Mouse (Mus musculus) T-helper 1 cell (primary cell): ENCODE data around the gene Uty.

Source experiments
- in situ Hi-C: fragments of 300-600 bp; cut with MboI, MseI; formaldehyde crosslinking; loops from one replicate; pipeline ENCODE4 v1.15.1; 2025; ENCODE audit warnings: high pct_unique_total_duplicates

Uty gene

DNA sequence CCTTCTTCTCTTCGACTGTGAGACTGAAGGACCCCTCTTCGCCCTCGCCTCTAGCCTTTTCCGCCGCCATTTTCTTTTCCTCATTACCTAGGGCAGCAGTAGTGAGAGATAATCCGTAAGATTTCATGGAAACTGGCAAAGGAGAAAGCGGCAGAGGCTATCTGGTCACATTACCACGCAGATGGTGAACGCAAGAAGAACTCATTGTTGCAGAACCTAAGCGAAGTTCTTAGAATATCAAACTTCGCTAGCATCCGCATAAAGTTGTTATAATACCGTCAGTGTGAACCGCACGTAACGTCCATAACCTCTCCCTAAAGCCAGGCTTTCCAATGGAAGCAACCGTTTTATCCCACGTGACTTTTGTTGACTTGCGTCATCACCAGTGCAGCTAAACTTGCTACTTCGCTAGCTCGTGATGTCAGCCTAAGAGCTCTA is at the start of gene Uty:
Gene Uty, minus strand, starts transcription at position 334 of the 438 bp plus-strand sequence.
- in situ Hi-C loops: no loop called here

DNA sequence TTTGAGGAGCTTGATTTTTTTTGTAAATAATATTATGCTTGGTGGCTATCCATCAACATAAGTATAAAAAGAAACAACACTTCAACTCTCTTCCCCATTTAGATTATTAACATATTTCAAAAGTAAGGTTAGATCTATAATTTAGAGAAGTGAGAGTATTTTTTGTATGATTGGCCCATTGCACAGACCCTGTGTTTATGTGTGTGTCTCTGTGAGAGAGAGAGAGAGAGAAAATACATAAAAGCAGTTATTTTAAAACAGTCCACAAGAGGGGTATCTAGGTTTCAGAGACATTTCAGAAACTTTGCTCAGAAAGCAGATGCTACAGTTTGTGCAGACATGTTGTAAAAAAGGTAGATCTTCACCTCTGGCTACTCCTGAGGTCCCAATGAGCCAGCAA is 48.1 kb upstream of the Uty start:
- in situ Hi-C loops: no loop called here

DNA sequence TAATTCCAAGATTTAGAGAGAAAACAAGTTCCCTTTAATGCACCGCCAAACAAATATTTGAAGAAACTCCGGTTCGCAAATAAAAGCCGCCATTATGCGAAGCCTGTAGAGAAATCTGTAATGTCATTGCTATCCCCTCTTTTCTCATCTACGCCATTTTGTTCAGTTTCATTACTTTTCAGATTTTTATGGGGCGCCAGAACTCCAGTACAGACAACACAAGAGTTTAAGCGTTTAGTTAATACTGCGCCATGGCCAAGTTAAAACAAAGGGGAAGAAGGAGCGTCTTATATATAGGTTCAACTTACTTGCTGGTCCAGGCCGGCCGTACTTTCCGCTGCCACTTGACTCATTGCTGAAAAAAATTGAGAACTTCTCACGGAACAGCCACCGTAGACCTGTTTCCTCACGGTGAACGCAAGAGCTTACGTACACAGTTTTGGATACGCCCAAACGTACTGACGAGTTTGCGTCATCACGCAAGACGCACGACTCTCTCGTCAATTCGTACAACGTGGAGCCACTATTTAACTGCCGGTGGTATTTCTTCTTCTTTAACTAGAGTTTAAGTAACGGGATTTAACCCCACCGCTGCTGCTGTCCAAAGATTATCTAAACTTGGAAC is 40.7 kb upstream of the Uty start, which contains the start of gene Ddx3y:
Gene Ddx3y, minus strand, starts transcription at position 459 of the 625 bp plus-strand sequence.
- in situ Hi-C loops: no loop called here

DNA sequence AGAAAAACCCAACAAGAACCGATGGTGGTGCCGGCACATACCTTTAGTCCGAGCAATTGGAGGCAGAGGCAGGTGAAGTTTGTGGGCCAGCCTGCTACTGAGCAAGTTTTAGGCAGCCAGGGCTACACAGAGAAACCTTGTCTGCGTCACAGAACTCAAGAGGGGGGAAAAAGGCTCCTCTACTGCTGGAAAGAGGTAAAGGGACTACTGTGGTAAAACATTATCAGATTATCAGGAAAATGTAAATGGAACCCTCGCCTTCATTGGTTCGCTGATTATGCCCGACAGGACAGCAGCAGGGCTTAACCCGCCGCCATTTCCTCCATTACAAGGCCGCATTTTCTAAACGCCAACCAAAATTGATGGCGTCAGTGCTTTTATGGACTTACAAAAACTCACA is 40.2 kb upstream of the Uty start:
- in situ Hi-C loops: no loop called here

DNA sequence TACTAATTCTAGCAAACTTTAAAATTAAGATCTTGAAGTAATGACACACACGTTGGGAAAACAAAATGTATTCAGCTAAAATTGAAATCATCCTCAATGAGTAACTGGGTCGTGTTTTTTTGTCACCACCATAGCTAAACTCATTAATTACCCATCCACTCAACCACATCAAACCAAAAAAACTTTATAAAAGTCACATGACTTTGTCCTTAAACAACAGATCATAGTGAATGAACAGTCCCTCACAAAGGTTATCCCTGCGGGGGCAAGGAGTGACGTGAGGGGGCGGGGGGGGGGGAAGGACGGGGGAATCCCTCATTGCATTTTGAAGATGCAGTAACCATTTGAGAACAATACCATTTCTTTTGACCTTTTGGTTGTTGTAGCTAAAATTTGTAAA is 558 bp upstream of the Uty start:
- in situ Hi-C loops: no loop called here

DNA sequence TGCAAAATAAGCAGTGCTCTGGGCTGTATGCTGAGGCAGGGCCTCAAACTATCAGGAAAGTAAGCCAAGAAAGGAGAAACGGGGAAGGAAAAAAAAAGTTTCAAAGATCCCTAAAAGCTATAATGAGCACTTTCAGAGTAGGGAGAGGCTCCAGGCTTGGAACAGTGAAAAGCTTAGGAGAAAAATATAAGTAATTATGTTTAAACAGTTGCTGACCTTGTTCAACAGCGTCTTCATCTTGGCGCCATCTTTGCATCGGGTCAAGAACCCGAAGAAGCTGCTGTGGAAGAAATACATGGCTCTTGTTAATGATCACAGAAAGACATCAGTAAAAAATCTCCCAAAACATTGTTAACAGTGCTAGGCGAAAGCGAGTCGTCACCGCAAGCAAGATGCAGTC is 619 bp downstream of the Uty start:
- in situ Hi-C loops: no loop called here

DNA sequence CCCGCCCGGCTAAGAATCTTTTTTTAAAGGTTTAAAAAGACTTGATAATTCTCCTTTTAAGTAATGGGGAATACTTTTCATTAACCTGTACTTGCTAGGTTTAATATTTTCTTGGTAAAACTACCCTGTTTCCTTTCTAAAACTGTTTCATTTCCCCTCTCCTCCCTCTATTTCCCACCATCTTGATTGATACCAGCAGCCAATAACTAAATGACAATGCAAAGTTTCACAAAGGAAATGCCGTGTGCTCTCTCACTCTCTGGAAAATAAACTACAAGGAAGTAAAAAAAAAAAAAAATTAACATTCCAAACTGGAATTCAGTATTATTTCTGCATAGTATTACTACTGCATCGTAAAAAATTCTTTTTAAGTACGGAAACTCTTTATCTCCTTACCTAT is 1.1 kb downstream of the Uty start:
- in situ Hi-C loops: no loop called here

DNA sequence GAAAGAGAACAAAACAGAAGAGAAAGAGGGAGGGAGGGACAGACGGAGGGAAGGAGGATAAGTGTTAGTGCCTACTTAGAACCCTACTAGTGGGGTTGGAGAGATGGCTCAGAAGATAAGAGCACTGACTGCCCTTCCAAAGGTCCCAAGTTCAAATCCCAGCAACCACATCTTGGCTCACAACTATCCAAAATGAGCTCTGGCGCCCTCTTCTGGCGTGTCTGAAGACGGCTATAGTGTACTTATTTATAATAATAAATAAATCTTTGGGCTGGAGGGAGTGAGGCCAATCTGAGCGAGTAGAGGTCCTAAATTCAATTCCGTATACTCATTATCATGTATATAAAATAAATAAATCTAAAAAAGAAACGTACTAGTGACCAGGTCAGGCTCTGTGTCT is 25.6 kb downstream of the Uty start:
- in situ Hi-C loops: no loop called here

DNA sequence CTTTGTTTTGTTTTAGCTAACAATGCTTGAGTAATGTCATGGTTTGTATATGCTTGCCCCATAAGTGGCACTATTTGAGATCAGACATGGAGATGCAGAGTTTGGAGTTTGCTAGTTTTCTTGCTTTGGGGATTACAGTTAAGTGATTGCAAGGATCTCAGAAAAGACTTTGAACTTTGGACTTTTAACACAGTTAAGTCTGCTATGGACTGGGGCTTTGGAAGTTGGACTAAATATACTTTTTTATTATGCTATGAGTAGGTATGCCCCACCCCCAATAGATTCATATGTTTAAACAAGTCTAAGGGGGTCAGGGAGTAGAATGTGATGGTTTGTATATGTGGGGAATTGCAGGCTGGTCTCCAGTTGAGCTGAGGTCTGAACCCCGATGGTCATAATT is 67.1 kb downstream of the Uty start:
- in situ Hi-C loops: no loop called here

DNA sequence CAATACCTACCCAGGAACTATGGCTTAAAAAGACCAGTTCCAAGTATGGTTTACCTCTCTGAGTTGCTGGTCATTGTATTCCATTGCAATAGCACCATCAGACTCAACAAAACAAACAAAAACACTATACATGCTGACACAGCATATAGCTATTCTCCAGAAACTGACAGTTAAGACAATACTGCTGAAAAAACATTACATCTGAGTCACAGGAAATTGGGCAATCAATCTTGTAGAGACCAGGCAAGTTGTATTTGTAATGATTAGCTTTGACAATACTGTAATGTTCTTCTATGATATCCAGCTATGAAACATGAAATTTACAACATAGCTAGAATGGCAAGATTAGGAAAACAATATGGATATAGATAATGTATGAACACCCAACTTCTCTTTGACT is 82.5 kb downstream of the Uty start:
- in situ Hi-C loops: no loop called here

DNA sequence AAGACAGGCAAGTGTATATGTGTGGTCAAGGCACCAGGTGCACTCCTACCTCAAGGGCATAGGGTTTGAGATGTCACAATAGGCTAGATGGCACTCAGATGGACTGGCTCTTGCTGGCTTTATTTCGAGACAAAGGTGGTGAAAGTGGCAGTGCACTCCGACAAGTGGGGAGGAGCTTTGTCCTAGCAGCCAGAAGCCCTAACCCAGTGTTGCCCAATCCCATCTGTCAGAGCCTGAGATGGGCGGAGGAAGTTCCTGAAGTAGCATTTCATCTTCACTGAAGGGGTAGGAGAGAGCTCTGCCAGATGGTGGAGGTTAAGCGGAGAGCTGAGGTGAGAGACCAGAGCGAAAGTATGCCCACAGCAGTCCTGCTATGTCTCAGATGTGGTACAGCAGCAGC is 129.4 kb downstream of the Uty start:
- in situ Hi-C loops: no loop called here

DNA sequence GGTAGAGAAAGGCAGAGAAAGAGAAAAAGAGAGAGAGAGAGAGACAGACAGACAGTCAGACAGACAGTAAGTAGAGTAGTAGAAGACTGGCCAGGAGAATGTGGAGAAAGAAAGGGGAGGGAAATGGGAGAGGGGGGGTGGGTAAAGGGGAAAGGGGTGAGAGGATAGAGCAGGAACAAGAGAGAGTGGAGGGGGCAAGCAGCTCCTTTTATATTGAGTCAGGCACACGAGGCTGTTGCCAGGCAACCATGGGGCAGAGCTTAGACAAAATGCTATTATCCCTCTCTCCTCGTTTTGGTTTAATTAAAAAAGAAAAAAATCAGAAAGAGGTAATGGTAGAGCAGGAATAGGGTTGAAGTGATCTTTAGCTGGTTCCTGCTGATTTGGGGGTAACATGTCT is 131.5 kb downstream of the Uty start:
- in situ Hi-C loops: no loop called here
